In genomic region chr19:4257216-4257896, GRCm38 (mm10) we compare ENCODE assay signal across 8 mouse cellular contexts. TPM values are rescaled to one million over a fixed set of nuclear protein-coding genes. Genes with fewer than 3 reads are reported as not detected.
A peak's percentile ranks its signal among the peaks of the same experiment; 100 is the strongest.
DNase-seq lines count a peak whose midpoint lies in the region; ATAC-seq and TF ChIP-seq lines count a peak whose summit lies in the region.

No protein-coding gene starts in this region.

- WGBS in bone marrow, adult 2 months, result under 1% methylated on average over 41 of the region's 41 CpGs
- WGBS in embryonic facial prominence, embryonic 15.5 days, result under 1% methylated on average over 41 of the region's 41 CpGs
- under 1% methylated on average over 41 of the region's 41 CpGs for WGBS in kidney, embryonic 14.5 days
- WGBS in limb, embryonic 15.5 days, result under 1% methylated on average over 41 of the region's 41 CpGs

- H3K4me1 ChIP-seq in bone marrow, adult 2 months (ENCODE audit: control insufficient read depth, insufficient read depth, low read length), result no peaks in the 10 kb centered on the region
- peaks cover 10% of the 10 kb centered on the region; the same call in 1 of the 2 replicates for H3K4me1 ChIP-seq in embryonic facial prominence, embryonic 15.5 days
- H3K4me1 ChIP-seq in kidney, embryonic 14.5 days (ENCODE audit: control insufficient read depth, insufficient read depth, low read length), result 0 out of 2 replicates have a peak, but pooled peaks cover 3% of the 10 kb centered on the region
- peaks cover 9% of the 10 kb centered on the region for H3K4me1 ChIP-seq in limb, embryonic 15.5 days

- peak; percentile 89 for ATAC-seq in embryonic facial prominence, embryonic 15.5 days (ENCODE audit: insufficient number of reproducible peaks, low FRiP score, low TSS enrichment, low read depth)
- peak; percentile 93 for ATAC-seq in kidney, embryonic 14.5 days (ENCODE audit: low FRiP score, low TSS enrichment)
- peak; percentile 83 for ATAC-seq in limb, embryonic 15.5 days (ENCODE audit: insufficient number of reproducible peaks, low FRiP score, low TSS enrichment, low read depth)

- no peaks in the 10 kb centered on the region for H3K27me3 ChIP-seq in embryonic facial prominence, embryonic 15.5 days
- no peaks in the 10 kb centered on the region for H3K27me3 ChIP-seq in kidney, embryonic 14.5 days (ENCODE audit: control insufficient read depth, insufficient read depth, low read length)
- H3K27me3 ChIP-seq in limb, embryonic 15.5 days, result no peaks in the 10 kb centered on the region

- H3K36me3 ChIP-seq in embryonic facial prominence, embryonic 15.5 days, result no peaks in the 10 kb centered on the region
- no peaks in the 10 kb centered on the region for H3K36me3 ChIP-seq in kidney, embryonic 14.5 days (ENCODE audit: control insufficient read depth, insufficient read depth, low read length)
- H3K36me3 ChIP-seq in limb, embryonic 15.5 days, result no peaks in the 10 kb centered on the region

- 0 out of 2 replicates have a peak, but pooled peaks have one; percentile 13 for TF ChIP-seq POLR2A in bone marrow, adult 2 months (IDR thresholded peaks at IDR 0.05; ENCODE audit: borderline replicate concordance, control insufficient read depth, low read depth, low read length)

- peak overlapping the region; percentile 67 for H3K4me3 ChIP-seq in bone marrow, adult 2 months (replicated peaks; ENCODE audit: control insufficient read depth, low read depth, low read length)
- peak overlapping the region; percentile 54 for H3K4me3 ChIP-seq in embryonic facial prominence, embryonic 15.5 days (replicated peaks)
- peak overlapping the region; percentile 68 for H3K4me3 ChIP-seq in kidney, embryonic 14.5 days (ENCODE audit: low read length)
- H3K4me3 ChIP-seq in limb, embryonic 15.5 days, result peak overlapping the region; percentile 63

- H3K4me2 ChIP-seq in embryonic facial prominence, embryonic 15.5 days (replicated peaks), result peak overlapping the region; percentile 75
- peak overlapping the region; percentile 85 for H3K4me2 ChIP-seq in kidney, embryonic 14.5 days (replicated peaks; ENCODE audit: low read depth, low read length)
- peak overlapping the region; percentile 71 for H3K4me2 ChIP-seq in limb, embryonic 15.5 days

- H3K9ac ChIP-seq in embryonic facial prominence, embryonic 15.5 days, result peak overlapping the region; percentile 41
- H3K9ac ChIP-seq in kidney, embryonic 14.5 days (ENCODE audit: low read depth, low read length), result peak overlapping the region; percentile 47
- H3K9ac ChIP-seq in limb, embryonic 15.5 days, result peak overlapping the region; percentile 54

- H3K9me3 ChIP-seq in embryonic facial prominence, embryonic 15.5 days (replicated peaks), result no peaks in the 10 kb centered on the region
- no peaks in the 10 kb centered on the region for H3K9me3 ChIP-seq in kidney, embryonic 14.5 days (ENCODE audit: control insufficient read depth, low read length)
- no peaks in the 10 kb centered on the region for H3K9me3 ChIP-seq in limb, embryonic 15.5 days

- TF ChIP-seq CTCF in bone marrow, adult 2 months (IDR thresholded peaks at IDR 0.05; ENCODE audit: control insufficient read depth, insufficient read depth, low read length), result peak; percentile 97

- H3K27ac ChIP-seq in bone marrow, adult 2 months (ENCODE audit: control insufficient read depth, insufficient read depth, low read depth, low read length, poor library complexity), result no peak overlapping the region
- no peak overlapping the region for H3K27ac ChIP-seq in embryonic facial prominence, embryonic 15.5 days (replicated peaks)
- no peak overlapping the region for H3K27ac ChIP-seq in kidney, embryonic 14.5 days (ENCODE audit: low read depth, low read length)
- H3K27ac ChIP-seq in limb, embryonic 15.5 days, result peak overlapping the region; percentile 47; the same call in 1 of the 2 replicates

- DNase-seq in 416B (ENCODE audit: low read depth), result peak; percentile 95
- peak; percentile 89 to 94 for DNase-seq in heart, adult 9 months (ENCODE audit: low spot score in 2 of 2)
- peak; percentile 69 to 82 for DNase-seq in monocyte, adult 2 months (ENCODE audit: low read depth in 1 of 2, low spot score in 2 of 2)
- DNase-seq in spleen, postnatal 36 days (ENCODE audit: low spot score in 2 of 2), result peak; percentile 88 to 94

RNA-seq across cellular contexts. Expression of gene Ssh3, which starts 11.6 kb away (rescaled TPM):
- polyA plus RNA-seq in bone marrow, adult 2 months (2011; ENCODE audit: insufficient read depth, insufficient read length, low replicate concordance, missing spikeins), result 16.9 and 20.7 TPM in 2 replicates
- polyA plus RNA-seq in embryonic facial prominence, embryonic 15.5 days (2015; fragmentation: Nextera tagmentation; extraction: Ambion mirVana), result 27.5 and 34.4 TPM in 2 replicates
- polyA plus RNA-seq in kidney, embryonic 14.5 days (2014; fragmentation: Nextera tagmentation; extraction: Ambion mirVana), result 10.7 and 13.0 TPM in 2 replicates
- 29.4 and 32.7 TPM in 2 replicates for polyA plus RNA-seq in limb, embryonic 15.5 days (2015; fragmentation: Nextera tagmentation; extraction: Ambion mirVana)

RNA-seq across cellular contexts. Expression of gene Ankrd13d, which starts 25.6 kb away (rescaled TPM):
- 8.4 and 53.2 TPM in 2 replicates for polyA plus RNA-seq in bone marrow, adult 2 months (2011; ENCODE audit: insufficient read depth, insufficient read length, low replicate concordance, missing spikeins)
- 13.0 and 13.7 TPM in 2 replicates for polyA plus RNA-seq in embryonic facial prominence, embryonic 15.5 days (2015; fragmentation: Nextera tagmentation; extraction: Ambion mirVana)
- 5.2 and 8.3 TPM in 2 replicates for polyA plus RNA-seq in kidney, embryonic 14.5 days (2014; fragmentation: Nextera tagmentation; extraction: Ambion mirVana)
- polyA plus RNA-seq in limb, embryonic 15.5 days (2015; fragmentation: Nextera tagmentation; extraction: Ambion mirVana), result 11.8 TPM in 2 replicates

RNA-seq across cellular contexts. Expression of gene Pold4, which starts 25.7 kb away (rescaled TPM):
- polyA plus RNA-seq in bone marrow, adult 2 months (2011; ENCODE audit: insufficient read depth, insufficient read length, low replicate concordance, missing spikeins), result 31.7 and 54.7 TPM in 2 replicates
- 33.5 and 34.0 TPM in 2 replicates for polyA plus RNA-seq in embryonic facial prominence, embryonic 15.5 days (2015; fragmentation: Nextera tagmentation; extraction: Ambion mirVana)
- 26.4 and 28.2 TPM in 2 replicates for polyA plus RNA-seq in kidney, embryonic 14.5 days (2014; fragmentation: Nextera tagmentation; extraction: Ambion mirVana)
- polyA plus RNA-seq in limb, embryonic 15.5 days (2015; fragmentation: Nextera tagmentation; extraction: Ambion mirVana), result 27.7 and 35.9 TPM in 2 replicates

RNA-seq across cellular contexts. Expression of gene AC109138.7, which starts 43.2 kb away (rescaled TPM):
- not detected in 2 replicates for polyA plus RNA-seq in bone marrow, adult 2 months (2011; ENCODE audit: insufficient read depth, insufficient read length, low replicate concordance, missing spikeins)
- polyA plus RNA-seq in embryonic facial prominence, embryonic 15.5 days (2015; fragmentation: Nextera tagmentation; extraction: Ambion mirVana), result not detected in 2 replicates
- not detected in 2 replicates for polyA plus RNA-seq in kidney, embryonic 14.5 days (2014; fragmentation: Nextera tagmentation; extraction: Ambion mirVana)
- polyA plus RNA-seq in limb, embryonic 15.5 days (2015; fragmentation: Nextera tagmentation; extraction: Ambion mirVana), result not detected in 2 replicates

RNA-seq across cellular contexts. Expression of gene Clcf1, which starts 43.3 kb away (rescaled TPM):
- 10.3 and 25.4 TPM in 2 replicates for polyA plus RNA-seq in bone marrow, adult 2 months (2011; ENCODE audit: insufficient read depth, insufficient read length, low replicate concordance, missing spikeins)
- 10.1 and 10.2 TPM in 2 replicates for polyA plus RNA-seq in embryonic facial prominence, embryonic 15.5 days (2015; fragmentation: Nextera tagmentation; extraction: Ambion mirVana)
- 5.7 and 5.9 TPM in 2 replicates for polyA plus RNA-seq in kidney, embryonic 14.5 days (2014; fragmentation: Nextera tagmentation; extraction: Ambion mirVana)
- polyA plus RNA-seq in limb, embryonic 15.5 days (2015; fragmentation: Nextera tagmentation; extraction: Ambion mirVana), result 8.1 and 8.4 TPM in 2 replicates
